Mouse (Mus musculus): ENCODE measurements at regions not wholly inside any gene's neighbourhood (a gene's known extent, or its start where the extent isn't known, plus 50 kb on each side); places are given as distances from the start of the nearest gene placed in this dataset.

GRCm38 (mm10) chr11:57904216-57904615, 71.6 kb upstream of the Hand1 start:
- DNase-seq (ENCODE audit: low read depth), result no peak

GRCm38 (mm10) chr11:57899335-57899734, 66.7 kb upstream of the Hand1 start:
- no peak for DNase-seq (ENCODE audit: low read depth)

- DNase-seq (ENCODE audit: low read depth), result no peak
These were observed 62.9 kb upstream of the Hand1 start for GRCm38 (mm10) chr11:57895497-57895896.

GRCm38 (mm10) chr11:57882736-57883635, 50.4 kb upstream of the Hand1 start:
- DNase-seq (ENCODE audit: low read depth), result no peak

All from induced T-regulatory cell, adult 2 months (primary cell).